Mouse (Mus musculus): ENCODE measurements around the gene Pam. TPM values are rescaled to one million over a fixed set of nuclear protein-coding genes. Genes with fewer than 3 reads are reported as not detected.

The Pam gene
- total and polyA plus RNA-seq, 2 experiments from 2014 or later: 46.6 to 125 TPM

GRCm38 (mm10) chr1:98073826-98074225 lies 21.6 kb downstream of the Pam start:
- Histone ChIP-seq H3K36me3 (ENCODE audit: insufficient read depth, low read length) (no peaks in the 10 kb centered on the region), H3K4me1 (ENCODE audit: insufficient read depth, low read length) (peaks cover 4% of the 10 kb centered on the region; the same call in 1 of the 2 replicates), H3K27ac (ENCODE audit: low read depth, low read length) (no peak overlapping the region), H3K4me2 (ENCODE audit: low read depth, low read length, poor library complexity, severe bottlenecking) (no peak overlapping the region), H3K4me3 (ENCODE audit: low read depth, low read length) (no peak overlapping the region), H3K9ac (replicated peaks; ENCODE audit: low read length, poor library complexity, severe bottlenecking) (no peak overlapping the region), H3K27me3 (ENCODE audit: insufficient read depth, low read length) (no peaks in the 10 kb centered on the region), H3K9me3 (ENCODE audit: low read length) (no peaks in the 10 kb centered on the region)
- TF ChIP-seq CTCF (IDR thresholded peaks at IDR 0.05): no peak
- ATAC-seq (ENCODE audit: low FRiP score) (no peak), DNase-seq (ENCODE audit: low spot score) (no peak)
- WGBS: 62% methylated on average over 4 of the region's 4 CpGs

GRCm38 (mm10) chr1:98073127-98073526 lies 22.3 kb downstream of the Pam start:
- Histone ChIP-seq H3K9ac (replicated peaks; ENCODE audit: low read length, poor library complexity, severe bottlenecking) (no peak overlapping the region), H3K4me3 (ENCODE audit: low read depth, low read length) (no peak overlapping the region), H3K36me3 (ENCODE audit: insufficient read depth, low read length) (no peaks in the 10 kb centered on the region), H3K4me1 (ENCODE audit: insufficient read depth, low read length) (peaks cover 4% of the 10 kb centered on the region; the same call in 1 of the 2 replicates), H3K27me3 (ENCODE audit: insufficient read depth, low read length) (no peaks in the 10 kb centered on the region), H3K27ac (ENCODE audit: low read depth, low read length) (no peak overlapping the region), H3K9me3 (ENCODE audit: low read length) (no peaks in the 10 kb centered on the region), H3K4me2 (ENCODE audit: low read depth, low read length, poor library complexity, severe bottlenecking) (no peak overlapping the region)
- DNase-seq (ENCODE audit: low spot score): no peak
- 43% methylated on average over 2 of the region's 2 CpGs for WGBS
- no peak for TF ChIP-seq CTCF (IDR thresholded peaks at IDR 0.05)
- no peak for ATAC-seq (ENCODE audit: low FRiP score)

- DNase-seq (ENCODE audit: low spot score) (no peak), ATAC-seq (ENCODE audit: low FRiP score) (no peak)
- Histone ChIP-seq H3K27me3 (ENCODE audit: insufficient read depth, low read length) (no peaks in the 10 kb centered on the region), H3K27ac (ENCODE audit: low read depth, low read length) (no peak overlapping the region), H3K4me3 (ENCODE audit: low read depth, low read length) (no peak overlapping the region), H3K9ac (replicated peaks; ENCODE audit: low read length, poor library complexity, severe bottlenecking) (no peak overlapping the region), H3K4me2 (ENCODE audit: low read depth, low read length, poor library complexity, severe bottlenecking) (no peak overlapping the region), H3K36me3 (ENCODE audit: insufficient read depth, low read length) (no peaks in the 10 kb centered on the region), H3K9me3 (ENCODE audit: low read length) (no peaks in the 10 kb centered on the region), H3K4me1 (ENCODE audit: insufficient read depth, low read length) (peaks cover 4% of the 10 kb centered on the region; the same call in 1 of the 2 replicates)
- TF ChIP-seq CTCF (IDR thresholded peaks at IDR 0.05): peak; percentile 48
- 47% methylated on average over 6 of the region's 6 CpGs for WGBS
Measured at GRCm38 (mm10) chr1:98072045-98072444, 23.4 kb downstream of the Pam start.

DNA sequence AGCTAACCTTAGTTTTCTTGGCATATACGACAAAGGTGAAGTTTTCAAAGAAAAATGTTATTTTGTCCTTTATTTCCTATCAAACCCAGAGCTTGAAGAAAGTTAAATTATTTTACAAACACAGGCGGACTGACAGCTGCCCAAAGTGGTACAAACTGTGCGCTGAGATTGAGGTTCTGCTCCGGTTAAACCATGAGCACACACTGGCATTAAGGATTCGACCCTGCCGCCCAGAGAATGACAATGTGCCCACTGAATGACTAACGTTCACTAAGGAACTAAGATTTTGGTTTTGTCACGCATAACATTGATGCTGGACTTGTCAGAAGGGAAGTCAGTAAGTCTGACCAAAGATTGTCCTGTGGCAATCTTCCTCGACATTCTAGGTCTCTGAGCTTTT lies 24.0 kb downstream of the Pam start:
- no peak for ATAC-seq (ENCODE audit: low FRiP score)
- Histone ChIP-seq H3K4me1 (ENCODE audit: insufficient read depth, low read length) (peaks cover 4% of the 10 kb centered on the region; the same call in 1 of the 2 replicates), H3K9me3 (ENCODE audit: low read length) (no peaks in the 10 kb centered on the region), H3K4me3 (ENCODE audit: low read depth, low read length) (no peak overlapping the region), H3K9ac (replicated peaks; ENCODE audit: low read length, poor library complexity, severe bottlenecking) (no peak overlapping the region), H3K27me3 (ENCODE audit: insufficient read depth, low read length) (no peaks in the 10 kb centered on the region), H3K36me3 (ENCODE audit: insufficient read depth, low read length) (no peaks in the 10 kb centered on the region), H3K27ac (ENCODE audit: low read depth, low read length) (no peak overlapping the region), H3K4me2 (ENCODE audit: low read depth, low read length, poor library complexity, severe bottlenecking) (no peak overlapping the region)
- no peak for DNase-seq (ENCODE audit: low spot score)
- 88% methylated on average over 9 of the region's 9 CpGs for WGBS
- no peak for TF ChIP-seq CTCF (IDR thresholded peaks at IDR 0.05)

- Histone ChIP-seq H3K4me2 (ENCODE audit: low read depth, low read length, poor library complexity, severe bottlenecking) (no peak overlapping the region), H3K9ac (replicated peaks; ENCODE audit: low read length, poor library complexity, severe bottlenecking) (no peak overlapping the region), H3K9me3 (ENCODE audit: low read length) (no peaks in the 10 kb centered on the region), H3K36me3 (ENCODE audit: insufficient read depth, low read length) (no peaks in the 10 kb centered on the region), H3K4me1 (ENCODE audit: insufficient read depth, low read length) (peaks cover 4% of the 10 kb centered on the region; the same call in 1 of the 2 replicates), H3K4me3 (ENCODE audit: low read depth, low read length) (no peak overlapping the region), H3K27ac (ENCODE audit: low read depth, low read length) (no peak overlapping the region), H3K27me3 (ENCODE audit: insufficient read depth, low read length) (no peaks in the 10 kb centered on the region)
- no peak for DNase-seq (ENCODE audit: low spot score)
- WGBS: 74% methylated on average over 5 of the region's 5 CpGs
- no peak for TF ChIP-seq CTCF (IDR thresholded peaks at IDR 0.05)
- no peak for ATAC-seq (ENCODE audit: low FRiP score)
Measured at GRCm38 (mm10) chr1:98070743-98071325, 24.6 kb downstream of the Pam start.

DNA sequence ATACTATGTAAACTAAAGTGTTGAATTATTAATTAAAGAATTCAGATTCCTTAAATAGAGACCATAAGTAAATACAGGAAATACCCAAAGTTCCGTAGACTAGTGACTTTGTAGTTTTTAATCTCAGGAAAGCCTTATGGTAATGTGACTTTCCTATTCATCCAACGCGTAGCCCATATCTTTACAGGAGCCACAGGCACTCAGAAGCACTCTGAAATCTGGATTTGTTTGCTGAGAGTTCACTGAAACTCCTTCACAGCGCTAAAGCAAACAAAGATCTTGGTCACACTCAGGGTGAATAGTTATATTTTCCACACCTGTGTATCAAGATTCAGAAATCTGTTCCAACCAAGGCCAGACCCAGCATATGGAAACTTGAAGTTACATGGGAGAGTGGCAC lies 27.3 kb downstream of the Pam start:
- ATAC-seq (ENCODE audit: low FRiP score) (no peak), DNase-seq (ENCODE audit: low spot score) (no peak)
- H3K4me3 ChIP-seq (ENCODE audit: low read depth, low read length): no peak overlapping the region
- no peaks in the 10 kb centered on the region for H3K36me3 ChIP-seq (ENCODE audit: insufficient read depth, low read length)
- H3K9ac ChIP-seq (replicated peaks; ENCODE audit: low read length, poor library complexity, severe bottlenecking): no peak overlapping the region
- WGBS: 96% methylated on average over 4 of the region's 4 CpGs
- no peak for TF ChIP-seq CTCF (IDR thresholded peaks at IDR 0.05)
- H3K9me3 ChIP-seq (ENCODE audit: low read length): no peaks in the 10 kb centered on the region
- no peaks in the 10 kb centered on the region for H3K27me3 ChIP-seq (ENCODE audit: insufficient read depth, low read length)
- H3K4me2 ChIP-seq (ENCODE audit: low read depth, low read length, poor library complexity, severe bottlenecking): no peak overlapping the region
- H3K27ac ChIP-seq (ENCODE audit: low read depth, low read length): no peak overlapping the region
- H3K4me1 ChIP-seq (ENCODE audit: insufficient read depth, low read length): peaks cover 2% of the 10 kb centered on the region; the same call in 1 of the 2 replicates

Measured in midbrain, postnatal 0 days (tissue).